Mouse (Mus musculus) liver, postnatal 0 days (tissue): ENCODE results near the gene Cntn5.

Experiments
- CTCF ChIP-seq: sonication (generic); IDR thresholded peaks from 2 replicates; pipeline ENCODE4 v1.5.1; 2016; ENCODE audit warnings: antibody characterized with exemption, low read depth
- EP300 ChIP-seq: IDR thresholded peaks from 2 replicates; pipeline ENCODE4 v1.6.1; 2016; ENCODE audit warnings: antibody characterized with exemption, low read depth, mild to moderate bottlenecking

DNA sequence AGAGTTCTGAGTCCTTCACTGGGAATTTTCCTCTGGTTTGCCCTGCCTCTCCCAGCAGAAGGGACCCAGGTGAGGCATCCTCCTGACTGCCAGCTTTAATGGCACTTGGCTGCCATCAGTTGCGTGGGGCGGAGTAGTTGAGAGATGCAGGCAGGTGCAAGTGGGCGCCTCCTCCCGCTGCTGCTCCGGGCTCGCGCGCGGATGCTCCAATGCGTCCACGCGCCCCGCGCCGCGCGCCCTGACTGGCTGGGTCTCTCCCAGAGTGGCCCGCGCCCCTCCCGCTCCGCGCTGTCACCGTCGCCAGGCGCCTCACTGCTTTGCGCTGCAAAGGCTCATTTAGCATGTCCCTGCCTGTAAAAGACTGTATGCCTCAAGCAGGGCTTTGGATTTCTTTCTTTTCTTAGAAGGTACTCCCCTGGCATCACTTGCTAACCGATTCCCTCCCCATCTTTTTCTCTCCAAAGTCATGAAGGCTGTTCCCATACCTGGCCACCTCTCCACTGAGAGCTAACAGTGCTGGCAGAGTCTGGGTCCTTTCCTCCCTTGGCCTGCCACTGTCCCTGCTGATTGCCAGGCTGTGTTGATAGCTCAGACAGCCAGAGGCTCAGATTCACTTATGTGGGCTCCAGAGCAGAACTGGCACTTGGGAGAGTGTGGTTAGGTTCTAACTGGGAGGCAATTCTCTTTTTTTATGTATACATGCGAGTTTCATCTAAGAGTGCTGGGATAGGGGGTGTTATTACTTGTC is at the start of gene Cntn5:
- TF ChIP-seq CTCF, result no peak
- TF ChIP-seq EP300, result no peak
